ENCODE assay signal across 7 mouse cellular contexts in the genomic region with DNA sequence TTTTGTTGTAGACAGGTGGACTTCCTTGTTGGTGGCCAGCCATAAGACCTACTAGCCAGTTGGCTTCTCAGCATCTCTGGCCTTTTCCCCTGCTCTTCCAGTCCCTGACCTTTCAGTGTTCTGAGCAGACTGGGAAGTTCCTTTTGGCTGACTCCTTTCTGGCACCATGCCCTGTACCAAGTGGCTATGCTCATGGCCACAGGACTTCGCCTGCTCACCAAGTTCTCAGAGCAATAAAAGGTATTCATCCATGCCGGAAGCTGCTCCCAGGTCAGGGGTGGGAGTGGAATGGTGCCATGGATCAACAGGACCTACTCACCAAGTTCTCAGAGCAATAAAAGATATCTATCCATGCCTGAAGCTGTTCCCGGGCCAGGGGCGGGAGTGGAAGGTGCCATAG. TPM values are rescaled to one million over a fixed set of nuclear protein-coding genes. Genes with fewer than 3 reads are reported as not detected.
DNase-seq lines count a peak whose midpoint lies in the region; ATAC-seq and TF ChIP-seq lines count a peak whose summit lies in the region.

No protein-coding gene starts in this region.

- H3K4me1 ChIP-seq in lung, embryonic 14.5 days (ENCODE audit: insufficient read depth) = peaks cover 11% of the 10 kb centered on the region

- H3K4me2 ChIP-seq in lung, embryonic 14.5 days = peak overlapping the region; percentile 98

- peak overlapping the region; percentile 85; the same call in 1 of the 2 replicates for H3K4me3 ChIP-seq in lung, embryonic 14.5 days (ENCODE audit: low read depth, low read length)

- intact Hi-C loops in left cerebral cortex, postnatal 14 days (cut with DNase I) = no loop called here

- peaks cover 45% of the 10 kb centered on the region for H3K36me3 ChIP-seq in lung, embryonic 14.5 days (ENCODE audit: insufficient read depth)

- no peak overlapping the region for H3K27ac ChIP-seq in lung, embryonic 14.5 days (ENCODE audit: low read depth)

- WGBS in lung, embryonic 14.5 days = 79% methylated on average over 4 of the region's 4 CpGs

- H3K9me3 ChIP-seq in lung, embryonic 14.5 days (ENCODE audit: low read depth, low read length) = no peaks in the 10 kb centered on the region

- no peaks in the 10 kb centered on the region for H3K27me3 ChIP-seq in lung, embryonic 14.5 days (ENCODE audit: insufficient read depth, low read length)

- H3K9ac ChIP-seq in lung, embryonic 14.5 days = no peak overlapping the region

- no peak for ATAC-seq in lung, embryonic 14.5 days (ENCODE audit: insufficient read depth)

- no peak for TF ChIP-seq CTCF in lung, embryonic 14.5 days (IDR thresholded peaks at IDR 0.05; ENCODE audit: low read depth)

- peak; percentile 90 for DNase-seq in adipocyte (ENCODE audit: low spot score)
- DNase-seq in cerebellum, adult 8-10 months = peak; percentile 67
- peak; percentile 65 to 69 for DNase-seq in heart, adult 18-20 months
- DNase-seq in kidney, adult 18-20 months = peak; percentile 82
- peak; percentile 56 for DNase-seq in lung, embryonic 14.5 days
- DNase-seq in testis, postnatal 14 days (ENCODE audit: low spot score) = peak; percentile 75
- no peak for DNase-seq in left cerebral cortex, postnatal 14 days (ENCODE audit: low spot score in 2 of 2)

RNA-seq across cellular contexts. Expression of gene Bricd5, which starts 1.2 kb away (rescaled TPM):
- not detected for total RNA-seq in heart, adult 18-20 months (2021)
- polyA plus RNA-seq in lung, embryonic 14.5 days (2014; fragmentation: Nextera tagmentation; extraction: Ambion mirVana) = 0.37 TPM in 1 of 2 replicates, not detected in the other
- total RNA-seq in left cerebral cortex, postnatal 14 days (2021) = 1 to 10 TPM; 1.7 to 1.8 TPM

RNA-seq across cellular contexts. Expression of gene Pgp, which starts 2.3 kb away (rescaled TPM):
- 10 to 100 TPM; 40.1 to 43.5 TPM for total RNA-seq in heart, adult 18-20 months (2021)
- polyA plus RNA-seq in lung, embryonic 14.5 days (2014; fragmentation: Nextera tagmentation; extraction: Ambion mirVana) = 57.9 and 60.2 TPM in 2 replicates
- total RNA-seq in left cerebral cortex, postnatal 14 days (2021) = 10 to 100 TPM; 70.6 to 74.9 TPM

RNA-seq across cellular contexts. Expression of gene E4f1, which starts 2.4 kb away (rescaled TPM):
- total RNA-seq in heart, adult 18-20 months (2021) = 10 to 100 TPM in 1 of 2 experiments, 1 to 10 TPM in 1; 9.8 to 10.1 TPM
- 22.3 and 25.2 TPM in 2 replicates for polyA plus RNA-seq in lung, embryonic 14.5 days (2014; fragmentation: Nextera tagmentation; extraction: Ambion mirVana)
- 10 to 100 TPM; 31.2 to 33.1 TPM for total RNA-seq in left cerebral cortex, postnatal 14 days (2021)

RNA-seq across cellular contexts. Expression of gene Mlst8, which starts 6.4 kb away (rescaled TPM):
- total RNA-seq in heart, adult 18-20 months (2021) = 10 to 100 TPM in 1 of 2 experiments, 1 to 10 TPM in 1; 8.1 to 10.3 TPM
- polyA plus RNA-seq in lung, embryonic 14.5 days (2014; fragmentation: Nextera tagmentation; extraction: Ambion mirVana) = 23.8 and 30.2 TPM in 2 replicates
- 10 to 100 TPM; 32.3 to 36.9 TPM for total RNA-seq in left cerebral cortex, postnatal 14 days (2021)

RNA-seq across cellular contexts. Expression of gene Caskin1, which starts 15.9 kb away (rescaled TPM):
- under 1 TPM; 0.15 to 0.20 TPM for total RNA-seq in heart, adult 18-20 months (2021)
- polyA plus RNA-seq in lung, embryonic 14.5 days (2014; fragmentation: Nextera tagmentation; extraction: Ambion mirVana) = 0.93 and 1.1 TPM in 2 replicates
- total RNA-seq in left cerebral cortex, postnatal 14 days (2021) = 100 to 1,000 TPM; 134 to 145 TPM

Comparison
In these comparisons a context has a peak if more than half of its experiments do, and no peak if none do; other contexts are left out.
1. DNase-seq: peak in adipocyte (single experiment), cerebellum, adult 8-10 months (single experiment), heart, adult 18-20 months (2 of 2), kidney, adult 18-20 months (single experiment), lung, embryonic 14.5 days (single experiment) and testis, postnatal 14 days (single experiment); none in left cerebral cortex, postnatal 14 days (0 of 2).